Mouse (Mus musculus) myocyte (in vitro differentiated cells): Measurements from ENCODE around the gene Slc25a24. TPM values are rescaled to one million over a fixed set of nuclear protein-coding genes. Genes with fewer than 3 reads are reported as not detected.

Experiments
- H3K27me3 ChIP-seq: one replicate; pipeline ENCODE4 v1.6.1; 2011; ENCODE audit not compliant: control insufficient read depth, insufficient read depth, insufficient read length
- H3K36me3 ChIP-seq: one replicate; pipeline ENCODE4 v1.6.1; 2011; ENCODE audit not compliant: control insufficient read depth, insufficient read depth
- H3K4me2 ChIP-seq: one replicate; pipeline ENCODE4 v1.6.1; 2011; ENCODE audit warnings: low read depth, control low read depth
- H3K4me3 ChIP-seq: one replicate; pipeline ENCODE4 v1.5.1; 2011; ENCODE audit warnings: mild to moderate bottlenecking, control low read depth, moderate library complexity
- H3K79me2 ChIP-seq: one replicate; pipeline ENCODE4 v1.6.1; 2011; ENCODE audit not compliant: control insufficient read depth, insufficient read depth
- H3ac ChIP-seq: one replicate; pipeline ENCODE4 v1.6.1; 2011; ENCODE audit not compliant: control insufficient read depth, insufficient read length
- CEBPB ChIP-seq: IDR thresholded peaks from 2 replicates; pipeline ENCODE4 v1.6.1; 2011; ENCODE audit warnings: mild to moderate bottlenecking, moderate library complexity; ENCODE audit not compliant: poor library complexity, insufficient read depth, severe bottlenecking
- E2F4 ChIP-seq: IDR thresholded peaks from one replicate; pipeline ENCODE4 v1.6.1; 2011; ENCODE audit warnings: mild to moderate bottlenecking, control low read depth, moderate library complexity; ENCODE audit not compliant: insufficient read depth
- MAX ChIP-seq: IDR thresholded peaks from one replicate; pipeline ENCODE4 v1.6.1; 2011; ENCODE audit warnings: low read depth, mild to moderate bottlenecking, control low read depth
- MYOD1 ChIP-seq, 3 experiments: IDR thresholded peaks; one replicate each; pipeline ENCODE4 v1.6.1; 2011; ENCODE audit warnings: control low read depth in 2 of 3, low read depth in 2 of 3, mild to moderate bottlenecking in 2 of 3, moderate library complexity in 1 of 3; ENCODE audit not compliant: insufficient read length in 2 of 3, control insufficient read depth in 1 of 3
- MYOG ChIP-seq, 3 experiments: IDR thresholded peaks; one replicate each; pipeline ENCODE4 v1.6.1; 2011; ENCODE audit warnings: control low read depth in 2 of 3, low read depth in 2 of 3, mild to moderate bottlenecking in 2 of 3; ENCODE audit not compliant: insufficient read length in 2 of 3, control insufficient read depth in 1 of 3, insufficient read depth in 1 of 3
- POLR2A ChIP-seq: IDR thresholded peaks from one replicate; pipeline ENCODE4 v1.6.1; 2011; ENCODE audit warnings: low read depth, mild to moderate bottlenecking, control low read depth, moderate library complexity; ENCODE audit not compliant: insufficient read length
- POLR2AphosphoS2 ChIP-seq: IDR thresholded peaks from one replicate; pipeline ENCODE4 v1.6.1; 2011; ENCODE audit warnings: low read depth, control low read depth; ENCODE audit not compliant: insufficient read length
- REST ChIP-seq: IDR thresholded peaks from one replicate; pipeline ENCODE4 v1.6.1; 2011; ENCODE audit warnings: mild to moderate bottlenecking, control low read depth, moderate library complexity; ENCODE audit not compliant: insufficient read depth, insufficient read length
- SRF ChIP-seq: IDR thresholded peaks from one replicate; pipeline ENCODE4 v1.6.1; 2011; ENCODE audit warnings: low read depth; ENCODE audit not compliant: control insufficient read depth, insufficient read length
- TCF12 ChIP-seq: IDR thresholded peaks from one replicate; pipeline ENCODE4 v1.6.1; 2011; ENCODE audit warnings: mild to moderate bottlenecking, control low read depth; ENCODE audit not compliant: poor library complexity, insufficient read depth, severe bottlenecking
- TCF3 ChIP-seq: IDR thresholded peaks from one replicate; pipeline ENCODE4 v1.6.1; 2011; ENCODE audit warnings: low read depth, control low read depth; ENCODE audit not compliant: insufficient read length
- USF1 ChIP-seq: IDR thresholded peaks from one replicate; pipeline ENCODE4 v1.6.1; 2011; ENCODE audit warnings: low read depth, mild to moderate bottlenecking, control low read depth, moderate library complexity
- polyA plus RNA-seq: library from polyadenylated mRNA; unstranded; fragments of >200 nt; fragmentation: generic; extraction: Trizol; gene quantifications from one replicate; pipeline ENCODE4 v1.2.1, GENCODE M21; 2012; ENCODE audit warnings: missing spikeins

Gene Slc25a24
- polyA plus RNA-seq, 1 experiment = 13.9 TPM

GRCm38 (mm10) chr3:109125531-109125930 is 2.6 kb downstream of the Slc25a24 start:
- TF ChIP-seq TCF3 (no peak), E2F4 (no peak), REST (no peak), MYOD1 (IDR thresholded peaks at IDR 0.05; ENCODE audit: control insufficient read depth in 1 of 3, insufficient read length in 2 of 3, low read depth in 2 of 3) (no peak), USF1 (no peak), MAX (no peak), SRF (no peak), CEBPB (no peak), MYOG (IDR thresholded peaks at IDR 0.05; ENCODE audit: control insufficient read depth in 1 of 3, insufficient read depth in 1 of 3, insufficient read length in 2 of 3, low read depth in 2 of 3) (no peak), TCF12 (no peak)
- peaks cover 67% of the 10 kb centered on the region for H3K79me2 ChIP-seq
- H3K4me3 ChIP-seq = no peak overlapping the region
- peaks cover 22% of the 10 kb centered on the region for H3K36me3 ChIP-seq
- H3K4me2 ChIP-seq = no peak overlapping the region
- no peaks in the 10 kb centered on the region for H3K27me3 ChIP-seq
- no peak overlapping the region for H3ac ChIP-seq

GRCm38 (mm10) chr3:109129768-109130167 is 6.8 kb downstream of the Slc25a24 start:
- peaks cover 35% of the 10 kb centered on the region for H3K36me3 ChIP-seq
- H3ac ChIP-seq = no peak overlapping the region
- H3K79me2 ChIP-seq = peaks cover 99% of the 10 kb centered on the region
- TF ChIP-seq POLR2AphosphoS2 (no peak), MYOG (IDR thresholded peaks at IDR 0.05; ENCODE audit: control insufficient read depth in 1 of 3, insufficient read depth in 1 of 3, insufficient read length in 2 of 3, low read depth in 2 of 3) (no peak), SRF (no peak), MAX (no peak), USF1 (no peak), MYOD1 (IDR thresholded peaks at IDR 0.05; ENCODE audit: control insufficient read depth in 1 of 3, insufficient read length in 2 of 3, low read depth in 2 of 3) (no peak), CEBPB (no peak), POLR2A (no peak), E2F4 (no peak), TCF12 (no peak), TCF3 (no peak)
- no peaks in the 10 kb centered on the region for H3K27me3 ChIP-seq
- no peak overlapping the region for H3K4me3 ChIP-seq
- no peak overlapping the region for H3K4me2 ChIP-seq

- TF ChIP-seq TCF3 = no peak
- no peak for TF ChIP-seq E2F4
- no peak for TF ChIP-seq USF1
- TF ChIP-seq POLR2AphosphoS2 = no peak
- no peak for TF ChIP-seq MAX
- TF ChIP-seq MYOD1 (IDR thresholded peaks at IDR 0.05; ENCODE audit: control insufficient read depth in 1 of 3, insufficient read length in 2 of 3, low read depth in 2 of 3) = no peak
- TF ChIP-seq SRF = no peak
- TF ChIP-seq POLR2A = no peak
- no peak for TF ChIP-seq CEBPB
- no peak for TF ChIP-seq MYOG (IDR thresholded peaks at IDR 0.05; ENCODE audit: control insufficient read depth in 1 of 3, insufficient read depth in 1 of 3, insufficient read length in 2 of 3, low read depth in 2 of 3)
- no peak for TF ChIP-seq TCF12
- no peak for TF ChIP-seq REST
- Histone ChIP-seq H3K4me3 (no peak overlapping the region), H3K79me2 (peaks cover 76% of the 10 kb centered on the region), H3ac (no peak overlapping the region), H3K4me2 (no peak overlapping the region), H3K36me3 (peaks cover 40% of the 10 kb centered on the region), H3K27me3 (no peaks in the 10 kb centered on the region)
Observed at GRCm38 (mm10) chr3:109132966-109133365, 10.0 kb downstream of the Slc25a24 start.

GRCm38 (mm10) chr3:109134036-109134435 is 11.1 kb downstream of the Slc25a24 start:
- Histone ChIP-seq H3K4me3 (no peak overlapping the region), H3K4me2 (no peak overlapping the region), H3K36me3 (peaks cover 32% of the 10 kb centered on the region), H3ac (no peak overlapping the region), H3K79me2 (peaks cover 65% of the 10 kb centered on the region), H3K27me3 (no peaks in the 10 kb centered on the region)
- TF ChIP-seq REST (no peak), TCF3 (no peak), MYOG (IDR thresholded peaks at IDR 0.05; ENCODE audit: control insufficient read depth in 1 of 3, insufficient read depth in 1 of 3, insufficient read length in 2 of 3, low read depth in 2 of 3) (no peak), POLR2A (no peak), MAX (no peak), E2F4 (no peak), CEBPB (no peak), USF1 (no peak), MYOD1 (IDR thresholded peaks at IDR 0.05; ENCODE audit: control insufficient read depth in 1 of 3, insufficient read length in 2 of 3, low read depth in 2 of 3) (no peak), TCF12 (no peak), SRF (no peak), POLR2AphosphoS2 (no peak)
